Mouse (Mus musculus) thymus, adult 2 months (tissue): ENCODE measurements around the gene Smap1. TPM values are rescaled to one million over a fixed set of nuclear protein-coding genes. Genes with fewer than 3 reads are reported as not detected.

Experiments
- DNase-seq: peaks from one replicate; pipeline ENCODE4 v3.0.0; 2021
- H3K27ac ChIP-seq: fragments of 200-500 bp; 2 replicates; pipeline ENCODE4 v1.5.1; 2012; ENCODE audit warnings: low read length, control low read depth; ENCODE audit not compliant: control insufficient read depth, insufficient read depth
- H3K27me3 ChIP-seq: fragments of 200-500 bp; 2 replicates; pipeline ENCODE4 v1.6.1; 2012; ENCODE audit warnings: mild to moderate bottlenecking, low read length, moderate library complexity, mixed read lengths; ENCODE audit not compliant: control insufficient read depth, insufficient read depth
- H3K36me3 ChIP-seq: fragments of 200-500 bp; 2 replicates; pipeline ENCODE4 v1.6.1; 2012; ENCODE audit warnings: mild to moderate bottlenecking, low read length, moderate library complexity; ENCODE audit not compliant: control insufficient read depth, insufficient read depth
- H3K4me1 ChIP-seq: fragments of 200-500 bp; replicated peaks from 2 replicates; pipeline ENCODE4 v1.6.1; 2012; ENCODE audit warnings: low read length; ENCODE audit not compliant: control insufficient read depth, insufficient read depth
- H3K4me3 ChIP-seq: fragments of 200-500 bp; 2 replicates; pipeline ENCODE4 v1.5.1; 2012; ENCODE audit warnings: mild to moderate bottlenecking, low read length, control low read depth, moderate library complexity; ENCODE audit not compliant: control insufficient read depth, insufficient read depth
- CTCF ChIP-seq: fragments of 200-500 bp; IDR thresholded peaks from 2 replicates; pipeline ENCODE4 v1.5.1; 2012; ENCODE audit warnings: mild to moderate bottlenecking, control low read depth, low read length, moderate library complexity, borderline replicate concordance; ENCODE audit not compliant: control insufficient read depth, poor library complexity, insufficient read depth; ENCODE audit errors: extremely low read depth
- POLR2A ChIP-seq: fragments of 200-500 bp; IDR thresholded peaks from 2 replicates; pipeline ENCODE4 v1.6.1; 2012; ENCODE audit warnings: mild to moderate bottlenecking, low read length, control low read depth, moderate library complexity; ENCODE audit not compliant: control insufficient read depth, poor library complexity, insufficient read depth; ENCODE audit errors: extremely low read depth
- WGBS: fragments of 180-500 bp; shearing (Covaris S2); methylation state at CpG from one replicate; pipeline ENCODE4 v1.1.7; 2018; 5-methylcytosine and 5-hydroxymethylcytosine counted together
- polyA plus RNA-seq: library from polyadenylated mRNA; depleted of rRNA; stranded (reverse); fragments of >200 nt; gene quantifications from 2 replicates; pipeline ENCODE4 v1.2.3, GENCODE M21; 2012

Smap1 gene
- polyA plus RNA-seq, 1 experiment, result 43.7 TPM

GRCm38 (mm10) chr1:23882681-23883080 is 39.4 kb downstream of the Smap1 start:
- WGBS, result 86% methylated on average over 1 of the region's 1 CpGs
- no peak for DNase-seq
- no peaks in the 10 kb centered on the region for H3K27me3 ChIP-seq
- H3K27ac ChIP-seq, result no peak overlapping the region
- no peak overlapping the region for H3K4me3 ChIP-seq
- TF ChIP-seq CTCF (no peak), POLR2A (no peak)
- no peaks in the 10 kb centered on the region for H3K36me3 ChIP-seq
- no peaks in the 10 kb centered on the region for H3K4me1 ChIP-seq

GRCm38 (mm10) chr1:23872194-23872593 is 49.9 kb downstream of the Smap1 start:
- no peaks in the 10 kb centered on the region for H3K27me3 ChIP-seq
- no peak for TF ChIP-seq POLR2A
- no peak for TF ChIP-seq CTCF
- H3K4me1 ChIP-seq, result no peaks in the 10 kb centered on the region
- H3K36me3 ChIP-seq, result peaks cover 9% of the 10 kb centered on the region; the same call in 1 of the 2 replicates
- H3K27ac ChIP-seq, result no peak overlapping the region
- no peak for DNase-seq
- 98% methylated on average over 1 of the region's 1 CpGs for WGBS
- no peak overlapping the region for H3K4me3 ChIP-seq

GRCm38 (mm10) chr1:23867350-23867862 is 54.7 kb downstream of the Smap1 start:
- no peaks in the 10 kb centered on the region for H3K27me3 ChIP-seq
- no peak overlapping the region for H3K27ac ChIP-seq
- 86% methylated on average over 2 of the region's 2 CpGs for WGBS
- DNase-seq, result no peak
- H3K4me1 ChIP-seq, result no peaks in the 10 kb centered on the region
- TF ChIP-seq CTCF, result no peak
- no peak for TF ChIP-seq POLR2A
- peaks cover 4% of the 10 kb centered on the region; the same call in 1 of the 2 replicates for H3K36me3 ChIP-seq
- H3K4me3 ChIP-seq, result no peak overlapping the region

- 98% methylated on average over 7 of the region's 7 CpGs for WGBS
- no peak overlapping the region for H3K4me3 ChIP-seq
- peaks cover 4% of the 10 kb centered on the region; the same call in 1 of the 2 replicates for H3K36me3 ChIP-seq
- no peaks in the 10 kb centered on the region for H3K4me1 ChIP-seq
- DNase-seq, result no peak
- H3K27ac ChIP-seq, result no peak overlapping the region
- TF ChIP-seq POLR2A (no peak), CTCF (no peak)
- H3K27me3 ChIP-seq, result no peaks in the 10 kb centered on the region
These were observed 56.6 kb downstream of the Smap1 start for GRCm38 (mm10) chr1:23865566-23865965.

- DNase-seq, result no peak
- peaks cover 11% of the 10 kb centered on the region for H3K36me3 ChIP-seq
- 96% methylated on average over 2 of the region's 2 CpGs for WGBS
These were observed 61.2 kb downstream of the Smap1 start for GRCm38 (mm10) chr1:23860944-23861343.

GRCm38 (mm10) chr1:23855623-23856022 is 66.5 kb downstream of the Smap1 start:
- Histone ChIP-seq H3K4me1 (no peaks in the 10 kb centered on the region), H3K27me3 (no peaks in the 10 kb centered on the region), H3K36me3 (peaks cover 13% of the 10 kb centered on the region), H3K4me3 (no peak overlapping the region), H3K27ac (no peak overlapping the region)
- no peak for DNase-seq
- 96% methylated on average over 3 of the region's 3 CpGs for WGBS
- TF ChIP-seq POLR2A (no peak), CTCF (no peak)

More at GRCm38 (mm10) chr1:23860944-23861343, 61.2 kb downstream of the Smap1 start:
- Histone ChIP-seq H3K27ac (no peak overlapping the region), H3K4me1 (no peaks in the 10 kb centered on the region), H3K4me3 (no peak overlapping the region), H3K27me3 (no peaks in the 10 kb centered on the region)
- no peak for TF ChIP-seq POLR2A
- no peak for TF ChIP-seq CTCF

GRCm38 (mm10) chr1:23846044-23846680 is 76.0 kb downstream of the Smap1 start:
- DNase-seq, result no peak
- H3K36me3 ChIP-seq, result peaks cover 18% of the 10 kb centered on the region
- no peak overlapping the region for H3K27ac ChIP-seq
- no peaks in the 10 kb centered on the region for H3K4me1 ChIP-seq
- H3K4me3 ChIP-seq, result no peak overlapping the region
- 93% methylated on average over 10 of the region's 10 CpGs for WGBS
- TF ChIP-seq CTCF (no peak), POLR2A (no peak)
- no peaks in the 10 kb centered on the region for H3K27me3 ChIP-seq
